Mouse (Mus musculus): Measurements from ENCODE around the gene Lrrc2.

GRCm38 (mm10) chr9:110999856-111000255, 48.5 kb downstream of the Lrrc2 start:
- TF ChIP-seq GATA1 (IDR thresholded peaks at IDR 0.05; ENCODE audit: borderline replicate concordance, low read length), result no peak
- no peak for TF ChIP-seq FLI1 (IDR thresholded peaks at IDR 0.05; ENCODE audit: low read length)

Data from megakaryocyte, embryonic 14.5 days (primary cell).